Mouse (Mus musculus): Measurements from ENCODE around the gene Fam168b. TPM values are rescaled to one million over a fixed set of nuclear protein-coding genes. Genes with fewer than 3 reads are reported as not detected.

Gene Fam168b
- polyA plus RNA-seq, 1 experiment from 2014 or later: 142 TPM

DNA sequence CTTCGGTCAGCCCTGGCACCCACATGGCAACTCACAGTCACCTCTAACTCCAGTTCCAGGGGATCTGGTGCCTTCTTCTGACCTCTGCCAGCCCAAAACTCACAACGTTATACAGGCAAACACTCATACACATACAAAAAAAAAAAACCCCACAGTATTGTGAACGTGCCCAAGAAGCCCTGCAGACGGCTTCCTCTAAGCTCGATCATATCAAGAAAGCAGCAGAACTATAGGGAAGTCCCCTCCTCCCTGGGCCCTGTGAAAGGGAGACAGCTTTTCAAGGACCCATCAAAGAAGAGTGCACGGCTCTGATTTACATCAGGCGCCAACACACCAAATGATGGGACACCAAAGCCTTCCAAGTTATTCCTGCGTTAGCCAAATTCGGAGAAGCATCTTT lies 17.0 kb downstream of the Fam168b start:
- H3K4me2 ChIP-seq: no peak overlapping the region
- peaks cover 3% of the 10 kb centered on the region; the same call in 1 of the 2 replicates for H3K4me1 ChIP-seq (replicated peaks)
- no peaks in the 10 kb centered on the region for H3K27me3 ChIP-seq
- no peaks in the 10 kb centered on the region for H3K9me3 ChIP-seq
- H3K36me3 ChIP-seq: peaks cover 11% of the 10 kb centered on the region; the same call in 1 of the 2 replicates
- no peak overlapping the region for H3K27ac ChIP-seq (replicated peaks)
- H3K9ac ChIP-seq: no peak overlapping the region
- no peak for ATAC-seq (ENCODE audit: low FRiP score, low read depth)
- 88% methylated on average over 9 of the region's 9 CpGs for WGBS
- no peak overlapping the region for H3K4me3 ChIP-seq

- no peak for ATAC-seq (ENCODE audit: low FRiP score, low read depth)
- H3K9ac ChIP-seq: no peak overlapping the region
- H3K4me1 ChIP-seq (replicated peaks): peaks cover 3% of the 10 kb centered on the region; the same call in 1 of the 2 replicates
- no peaks in the 10 kb centered on the region for H3K27me3 ChIP-seq
- 90% methylated on average over 8 of the region's 8 CpGs for WGBS
- H3K4me3 ChIP-seq: no peak overlapping the region
- no peaks in the 10 kb centered on the region for H3K9me3 ChIP-seq
- H3K27ac ChIP-seq (replicated peaks): no peak overlapping the region
- no peak overlapping the region for H3K4me2 ChIP-seq
- H3K36me3 ChIP-seq: peaks cover 17% of the 10 kb centered on the region
Measured at GRCm38 (mm10) chr1:34824208-34824607, 18.7 kb downstream of the Fam168b start.

- no peak overlapping the region for H3K9ac ChIP-seq
- H3K9me3 ChIP-seq: no peaks in the 10 kb centered on the region
- peaks cover 3% of the 10 kb centered on the region; the same call in 1 of the 2 replicates for H3K4me1 ChIP-seq (replicated peaks)
- ATAC-seq (ENCODE audit: low FRiP score, low read depth): no peak
- no peak overlapping the region for H3K4me2 ChIP-seq
- H3K27me3 ChIP-seq: no peaks in the 10 kb centered on the region
- WGBS: 85% methylated on average over 6 of the region's 6 CpGs
- no peak overlapping the region for H3K4me3 ChIP-seq
- H3K27ac ChIP-seq (replicated peaks): no peak overlapping the region
- H3K36me3 ChIP-seq: peaks cover 21% of the 10 kb centered on the region
Measured at GRCm38 (mm10) chr1:34823353-34823752, 19.5 kb downstream of the Fam168b start.

GRCm38 (mm10) chr1:34822746-34823145 lies 20.1 kb downstream of the Fam168b start:
- peaks cover 3% of the 10 kb centered on the region; the same call in 1 of the 2 replicates for H3K4me1 ChIP-seq (replicated peaks)
- 91% methylated on average over 7 of the region's 7 CpGs for WGBS
- no peak overlapping the region for H3K4me2 ChIP-seq
- ATAC-seq (ENCODE audit: low FRiP score, low read depth): no peak
- H3K36me3 ChIP-seq: peaks cover 22% of the 10 kb centered on the region
- no peak overlapping the region for H3K27ac ChIP-seq (replicated peaks)
- H3K9ac ChIP-seq: no peak overlapping the region
- H3K27me3 ChIP-seq: no peaks in the 10 kb centered on the region
- no peaks in the 10 kb centered on the region for H3K9me3 ChIP-seq
- H3K4me3 ChIP-seq: no peak overlapping the region

GRCm38 (mm10) chr1:34822003-34822402 lies 20.9 kb downstream of the Fam168b start:
- Histone ChIP-seq H3K9me3 (no peaks in the 10 kb centered on the region), H3K4me3 (no peak overlapping the region), H3K4me1 (replicated peaks) (peaks cover 3% of the 10 kb centered on the region; the same call in 1 of the 2 replicates), H3K9ac (no peak overlapping the region), H3K36me3 (peaks cover 27% of the 10 kb centered on the region), H3K27me3 (no peaks in the 10 kb centered on the region), H3K27ac (replicated peaks) (no peak overlapping the region), H3K4me2 (no peak overlapping the region)
- 90% methylated on average over 7 of the region's 7 CpGs for WGBS
- no peak for ATAC-seq (ENCODE audit: low FRiP score, low read depth)

DNA sequence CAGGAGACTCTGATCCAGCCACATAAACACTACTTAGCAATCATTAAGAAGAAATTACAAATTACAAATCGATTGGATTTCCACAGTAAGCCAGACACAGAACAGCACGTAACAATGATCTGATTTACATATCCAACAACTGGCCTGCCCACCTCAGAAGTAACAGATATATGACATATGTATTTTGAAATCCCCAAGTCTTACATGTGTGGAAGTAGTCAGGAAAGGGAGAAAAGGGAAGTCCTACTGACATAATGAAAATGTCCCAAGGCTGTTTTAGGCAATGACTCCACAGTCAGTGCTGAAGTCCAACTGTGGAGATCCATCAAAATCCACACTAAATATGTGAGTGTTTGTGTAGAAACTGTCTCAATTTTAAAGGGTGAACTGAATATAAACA lies 21.5 kb downstream of the Fam168b start:
- no peak overlapping the region for H3K9ac ChIP-seq
- no peak overlapping the region for H3K4me2 ChIP-seq
- H3K27me3 ChIP-seq: no peaks in the 10 kb centered on the region
- peaks cover 28% of the 10 kb centered on the region for H3K36me3 ChIP-seq
- 86% methylated on average over 2 of the region's 2 CpGs for WGBS
- H3K4me3 ChIP-seq: no peak overlapping the region
- no peak overlapping the region for H3K27ac ChIP-seq (replicated peaks)
- no peaks in the 10 kb centered on the region for H3K9me3 ChIP-seq
- peaks cover 3% of the 10 kb centered on the region; the same call in 1 of the 2 replicates for H3K4me1 ChIP-seq (replicated peaks)
- ATAC-seq (ENCODE audit: low FRiP score, low read depth): no peak

GRCm38 (mm10) chr1:34819225-34819910 lies 23.5 kb downstream of the Fam168b start:
- H3K4me1 ChIP-seq (replicated peaks): 0 out of 2 replicates have a peak, but pooled peaks cover 3% of the 10 kb centered on the region
- H3K9ac ChIP-seq: no peak overlapping the region
- H3K4me3 ChIP-seq: no peak overlapping the region
- no peak for ATAC-seq (ENCODE audit: low FRiP score, low read depth)
- no peaks in the 10 kb centered on the region for H3K27me3 ChIP-seq
- H3K36me3 ChIP-seq: peaks cover 42% of the 10 kb centered on the region
- 91% methylated on average over 6 of the region's 6 CpGs for WGBS
- H3K9me3 ChIP-seq: no peaks in the 10 kb centered on the region
- H3K27ac ChIP-seq (replicated peaks): no peak overlapping the region
- no peak overlapping the region for H3K4me2 ChIP-seq

DNA sequence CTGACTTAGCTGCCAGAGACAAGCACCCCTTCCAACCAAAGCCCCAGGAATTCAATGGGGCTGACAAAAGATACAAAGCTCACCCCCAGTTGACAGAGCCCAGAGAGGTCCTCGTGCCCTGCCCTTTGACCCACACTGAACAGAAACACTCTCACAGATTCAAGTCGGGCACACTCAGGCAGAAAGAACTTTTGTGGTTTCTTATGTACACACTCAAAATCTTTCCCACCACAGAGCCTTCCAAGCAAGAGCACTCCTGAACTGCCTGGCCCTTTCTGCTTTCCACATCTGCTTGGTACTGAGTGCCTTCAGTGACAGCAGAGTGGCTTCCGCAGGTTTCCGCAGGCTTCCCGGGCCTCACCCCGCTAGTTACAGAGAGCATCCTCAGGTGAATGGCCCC lies 27.0 kb downstream of the Fam168b start:
- H3K36me3 ChIP-seq: peaks cover 66% of the 10 kb centered on the region
- H3K27ac ChIP-seq (replicated peaks): no peak overlapping the region
- peaks cover 5% of the 10 kb centered on the region; the same call in 1 of the 2 replicates for H3K4me1 ChIP-seq (replicated peaks)
- H3K4me2 ChIP-seq: no peak overlapping the region
- no peak overlapping the region for H3K4me3 ChIP-seq
- H3K27me3 ChIP-seq: no peaks in the 10 kb centered on the region
- no peak for ATAC-seq (ENCODE audit: low FRiP score, low read depth)
- 74% methylated on average over 6 of the region's 6 CpGs for WGBS
- H3K9me3 ChIP-seq: no peaks in the 10 kb centered on the region
- no peak overlapping the region for H3K9ac ChIP-seq

- WGBS: 93% methylated on average over 13 of the region's 13 CpGs
- Histone ChIP-seq H3K27ac (replicated peaks) (no peak overlapping the region), H3K4me3 (no peak overlapping the region), H3K27me3 (no peaks in the 10 kb centered on the region), H3K36me3 (peaks cover 72% of the 10 kb centered on the region), H3K9ac (no peak overlapping the region), H3K4me1 (replicated peaks) (peaks cover 10% of the 10 kb centered on the region; the same call in 1 of the 2 replicates), H3K4me2 (no peak overlapping the region), H3K9me3 (no peaks in the 10 kb centered on the region)
- ATAC-seq (ENCODE audit: low FRiP score, low read depth): no peak
Measured at GRCm38 (mm10) chr1:34812407-34813247, 30.2 kb downstream of the Fam168b start.

GRCm38 (mm10) chr1:34811581-34811980 lies 31.3 kb downstream of the Fam168b start:
- WGBS: 63% methylated on average over 6 of the region's 6 CpGs
- Histone ChIP-seq H3K9me3 (no peaks in the 10 kb centered on the region), H3K27me3 (no peaks in the 10 kb centered on the region), H3K9ac (no peak overlapping the region), H3K4me3 (no peak overlapping the region), H3K36me3 (peaks cover 74% of the 10 kb centered on the region), H3K27ac (replicated peaks) (0 out of 2 replicates have a peak overlapping the region, but pooled peaks have one; percentile 14), H3K4me2 (no peak overlapping the region), H3K4me1 (replicated peaks) (peaks cover 10% of the 10 kb centered on the region; the same call in 1 of the 2 replicates)
- ATAC-seq (ENCODE audit: low FRiP score, low read depth): no peak

DNA sequence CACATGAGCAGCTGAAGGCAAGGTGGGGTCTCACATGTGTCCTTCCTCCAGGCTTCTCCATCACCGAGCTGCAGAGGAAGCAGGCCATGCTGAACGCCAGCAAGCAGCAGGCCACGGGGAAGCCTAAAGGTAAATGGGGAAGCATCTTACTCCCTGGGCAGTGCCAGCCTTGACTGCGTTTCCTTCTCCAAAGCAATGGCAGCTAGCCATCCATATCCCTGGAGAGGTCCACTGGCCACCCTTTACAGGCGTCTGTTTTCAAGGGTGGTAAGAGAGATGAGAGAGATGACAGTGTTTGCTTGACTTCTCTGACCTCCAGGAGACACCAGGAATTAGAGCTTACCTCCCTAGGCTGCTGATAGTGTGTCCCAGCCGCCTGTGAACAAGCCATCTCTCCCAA lies 31.8 kb downstream of the Fam168b start:
- Histone ChIP-seq H3K4me1 (replicated peaks) (peaks cover 14% of the 10 kb centered on the region), H3K9me3 (no peaks in the 10 kb centered on the region), H3K36me3 (peaks cover 70% of the 10 kb centered on the region), H3K27ac (replicated peaks) (no peak overlapping the region; the same call in 1 of the 2 replicates), H3K27me3 (no peaks in the 10 kb centered on the region), H3K4me2 (no peak overlapping the region), H3K9ac (no peak overlapping the region), H3K4me3 (no peak overlapping the region)
- ATAC-seq (ENCODE audit: low FRiP score, low read depth): no peak
- WGBS: 76% methylated on average over 6 of the region's 6 CpGs

- ATAC-seq (ENCODE audit: low FRiP score, low read depth): no peak
- Histone ChIP-seq H3K4me3 (no peak overlapping the region), H3K4me2 (no peak overlapping the region), H3K27me3 (no peaks in the 10 kb centered on the region), H3K27ac (replicated peaks) (no peak overlapping the region; the same call in 1 of the 2 replicates), H3K4me1 (replicated peaks) (peaks cover 20% of the 10 kb centered on the region), H3K9me3 (no peaks in the 10 kb centered on the region), H3K9ac (no peak overlapping the region), H3K36me3 (peaks cover 68% of the 10 kb centered on the region)
- 80% methylated on average over 11 of the region's 11 CpGs for WGBS
Measured at GRCm38 (mm10) chr1:34810293-34810692, 32.6 kb downstream of the Fam168b start.
